Mouse (Mus musculus) megakaryocyte, embryonic 14.5 days (primary cell): ENCODE measurements around the gene Ppp1r18.

Experiments
- FLI1 ChIP-seq: IDR thresholded peaks from 2 replicates; pipeline ENCODE4 v1.6.1; 2012; ENCODE audit warnings: low read length, inconsistent platforms, mixed read lengths
- GATA1 ChIP-seq: IDR thresholded peaks from 3 replicates; pipeline ENCODE4 v1.6.1; 2012; ENCODE audit warnings: mixed read lengths, low read length, inconsistent platforms, borderline replicate concordance

GRCm38 (mm10) chr17:35918276-35919059 is 53.1 kb downstream of the Ppp1r18 start:
- TF ChIP-seq GATA1 (no peak), FLI1 (no peak)
